Mouse (Mus musculus): ENCODE data around the gene Pigo. TPM values are rescaled to one million over a fixed set of nuclear protein-coding genes. Genes with fewer than 3 reads are reported as not detected.

Pigo gene
- polyA plus RNA-seq (2012; ENCODE audit: low replicate concordance) = 14.3 and 29.6 TPM in 2 replicates

GRCm38 (mm10) chr4:43025084-43025960 is at the start of gene Pigo:
Gene Pigo (minus strand): TSS chr4:43025819.

GRCm38 (mm10) chr4:43058753-43059654 is 33.4 kb upstream of the Pigo start, which contains the start of gene Unc13b:
Gene Unc13b (plus strand): TSS chr4:43058953.

GRCm38 (mm10) chr4:43045659-43046302 is 20.2 kb upstream of the Pigo start, which contains the start of gene Fam214b:
Gene Fam214b (minus strand): TSS chr4:43046220.

GRCm38 (mm10) chr4:43031237-43031995 is 5.8 kb upstream of the Pigo start, which contains the start of gene Stoml2:
Gene Stoml2 (minus strand): TSS chr4:43031710.

GRCm38 (mm10) chr4:43010161-43011038 is 15.2 kb downstream of the Pigo start, which contains the start of gene Fancg:
Gene Fancg (minus strand): TSS chr4:43010506.

GRCm38 (mm10) chr4:43000141-43000986 is 25.3 kb downstream of the Pigo start, which contains the start of gene Vcp:
Gene Vcp (minus strand): TSS chr4:43000507.

GRCm38 (mm10) chr4:42969304-42969703 is 56.3 kb downstream of the Pigo start, which contains the start of gene 1700022I11Rik:
Gene 1700022I11Rik (plus strand): TSS chr4:42969604.

Other genes starting within 250 kb of the Pigo start
- not detected in 2 replicates for gene Fam205a1, start 171.9 kb downstream of the Pigo start, polyA plus RNA-seq (2012; ENCODE audit: low replicate concordance)
- gene Gm12394, start 169.0 kb downstream of the Pigo start, polyA plus RNA-seq (2012; ENCODE audit: low replicate concordance) = not detected in 2 replicates
- not detected in 2 replicates for gene Fam205c, start 151.6 kb downstream of the Pigo start, polyA plus RNA-seq (2012; ENCODE audit: low replicate concordance)
- 0.08 and 0.27 TPM in 2 replicates for gene Phf24, start 109.2 kb downstream of the Pigo start, polyA plus RNA-seq (2012; ENCODE audit: low replicate concordance)
- gene Dnajb5, start 76.0 kb downstream of the Pigo start, polyA plus RNA-seq (2012; ENCODE audit: low replicate concordance) = 3.8 and 6.3 TPM in 2 replicates
- not detected in 2 replicates for gene 1700022I11Rik, start 56.2 kb downstream of the Pigo start, polyA plus RNA-seq (2012; ENCODE audit: low replicate concordance)
- 212 TPM in 2 replicates for gene Vcp, start 25.3 kb downstream of the Pigo start, polyA plus RNA-seq (2012; ENCODE audit: low replicate concordance)
- gene Fancg, start 15.3 kb downstream of the Pigo start, polyA plus RNA-seq (2012; ENCODE audit: low replicate concordance) = 6.0 and 12.1 TPM in 2 replicates
- gene Stoml2, start 5.9 kb upstream of the Pigo start, polyA plus RNA-seq (2012; ENCODE audit: low replicate concordance) = 119 and 202 TPM in 2 replicates
- gene Fam214b, start 20.4 kb upstream of the Pigo start, polyA plus RNA-seq (2012; ENCODE audit: low replicate concordance) = 33.3 and 36.9 TPM in 2 replicates
- gene Unc13b, start 33.1 kb upstream of the Pigo start, polyA plus RNA-seq (2012; ENCODE audit: low replicate concordance) = 0.35 TPM in 1 of 2 replicates, not detected in the other
- gene Atp8b5, start 241.3 kb upstream of the Pigo start, polyA plus RNA-seq (2012; ENCODE audit: low replicate concordance) = 0.15 TPM in 1 of 2 replicates, not detected in the other